Mouse (Mus musculus) testis, adult 10 weeks (tissue): ENCODE measurements around the gene Zfp655. TPM values are rescaled to one million over a fixed set of nuclear protein-coding genes. Genes with fewer than 3 reads are reported as not detected.

Experiments used
- polyA plus RNA-seq: library from polyadenylated mRNA; stranded (reverse); fragments of 350-450 nt; fragmentation: Illumina TruSeq; extraction: RNeasy Lipid Tissue Mini Kit (QIAGEN cat#74804); gene quantifications from one replicate; pipeline ENCODE4 v1.2.3, GENCODE M21; 2014; ENCODE audit warnings: low read depth, low replicate concordance

Zfp655 gene
- polyA plus RNA-seq = 31.9 TPM

DNA sequence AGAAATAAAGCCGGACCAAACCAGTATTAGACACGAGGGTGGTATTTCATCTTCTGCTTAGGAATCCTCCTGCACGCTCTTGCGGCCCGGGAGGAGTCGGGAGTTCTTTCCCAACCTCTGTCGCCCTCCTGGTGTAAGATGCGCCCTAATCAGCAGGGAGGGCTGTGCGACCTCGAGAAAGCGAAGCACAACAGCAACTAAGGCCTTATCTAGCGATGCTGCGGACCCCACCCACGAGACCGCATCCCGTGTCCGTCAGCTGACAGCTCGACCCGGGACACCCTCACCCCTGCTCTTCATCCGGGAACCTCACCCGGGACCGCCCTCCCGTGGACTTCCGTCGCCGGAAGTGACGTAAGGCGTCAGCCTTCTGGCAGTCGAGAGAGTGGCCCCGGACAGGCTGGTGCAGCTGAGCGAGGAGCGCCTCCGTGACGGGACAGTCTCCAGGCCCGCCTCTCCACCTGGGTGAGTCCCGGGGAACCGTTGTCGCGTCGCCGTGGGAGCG, at the start of gene Zfp655:
Gene Zfp655, plus strand, starts transcription at position 349 of the 505 bp plus-strand sequence.

GRCm38 (mm10) chr5:145191962-145192361, 39.6 kb upstream of the Zfp655 start, which contains the start of gene Atp5j2:
Gene Atp5j2 (minus strand): TSS chr5:145192062.

DNA sequence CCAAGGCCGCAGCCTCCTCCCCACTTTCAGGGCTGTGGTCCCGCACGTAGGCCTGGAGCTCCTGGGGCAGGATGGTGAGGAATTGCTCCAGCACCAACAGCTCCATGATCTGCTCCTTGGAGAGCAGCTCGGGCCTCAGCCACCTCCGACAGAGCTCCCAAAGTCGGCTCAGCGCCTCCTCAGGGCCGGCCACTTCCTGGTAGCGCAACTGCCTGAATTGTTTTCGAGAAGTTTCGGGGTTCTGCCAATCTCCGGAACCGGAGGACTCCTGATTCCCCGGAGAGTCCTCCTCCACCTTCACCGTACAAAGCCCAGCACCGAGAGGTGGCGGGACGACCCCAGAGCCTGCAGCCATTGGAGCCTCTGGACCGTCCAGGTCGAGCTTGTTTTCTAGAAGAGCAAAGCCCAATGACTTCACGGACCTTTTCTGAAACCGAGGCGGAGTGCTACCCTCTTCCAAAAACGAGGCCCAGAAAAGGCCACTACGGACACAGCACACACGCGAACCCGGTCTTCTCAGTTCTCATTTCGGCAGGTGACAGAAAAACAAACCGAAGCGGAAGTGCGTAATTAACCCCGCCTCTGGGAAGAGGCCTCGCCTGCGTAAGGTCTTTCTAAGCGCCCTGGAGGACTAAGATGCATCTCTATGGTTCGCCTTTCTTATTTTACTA, 30.1 kb upstream of the Zfp655 start, which contains the start of gene Zkscan14:
Gene Zkscan14, minus strand, starts transcription at position 548 of the 671 bp plus-strand sequence.

DNA sequence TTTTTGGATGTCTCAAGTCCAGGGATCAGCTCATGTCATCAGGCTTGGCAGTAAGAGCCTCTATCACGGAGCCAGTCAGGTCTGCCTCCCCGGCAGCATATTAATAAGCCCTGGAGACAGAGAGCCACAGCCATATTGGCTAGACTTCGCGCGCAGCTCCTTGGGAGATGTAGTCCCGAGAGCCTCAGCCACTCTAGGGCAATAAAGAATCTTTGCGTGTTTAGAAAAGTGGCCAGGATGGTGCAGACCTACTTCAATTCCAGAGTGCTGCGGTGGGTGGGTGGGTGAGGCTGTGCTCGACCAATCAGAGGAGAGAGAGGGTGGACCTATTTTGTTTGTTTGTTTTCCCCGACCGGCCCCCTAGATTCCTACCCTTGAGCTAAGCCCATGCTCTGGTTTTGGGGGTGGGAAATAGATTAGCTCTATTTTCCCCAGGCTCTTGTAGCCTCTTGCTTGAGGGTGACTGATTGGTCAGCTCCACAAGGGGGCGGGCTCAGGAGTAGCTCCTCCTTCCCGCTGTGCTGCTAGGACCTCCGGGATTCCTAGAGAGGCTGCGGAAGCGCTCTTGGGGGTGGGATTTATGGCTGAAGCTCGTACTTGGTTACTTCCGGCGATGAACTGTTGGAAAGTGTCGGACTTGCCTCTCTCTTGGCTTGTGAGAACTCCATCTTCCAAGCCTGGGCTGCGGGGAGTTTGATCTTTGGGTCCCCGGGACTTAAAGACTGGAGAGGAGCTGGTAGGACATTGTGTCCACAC, 27.4 kb upstream of the Zfp655 start, which contains the start of gene Zkscan5:
Gene Zkscan5, plus strand, starts transcription at position 627 of the 756 bp plus-strand sequence.

GRCm38 (mm10) chr5:145280371-145281143, 49.0 kb downstream of the Zfp655 start, which contains the start of gene Zscan25:
Gene Zscan25 (plus strand): TSS chr5:145280500.

Other genes starting within 250 kb of the Zfp655 start
- 52.5 TPM for gene Gm4871, start 199.0 kb upstream of the Zfp655 start, polyA plus RNA-seq
- gene 1700018F24Rik, start 188.7 kb upstream of the Zfp655 start, polyA plus RNA-seq = 98.7 TPM
- gene Arpc1a, start 147.9 kb upstream of the Zfp655 start, polyA plus RNA-seq = 33.9 TPM
- 0.15 TPM for gene Kpna7, start 147.7 kb upstream of the Zfp655 start, polyA plus RNA-seq
- 6.2 TPM for gene Arpc1b, start 117.5 kb upstream of the Zfp655 start, polyA plus RNA-seq
- 46.0 TPM for gene Pdap1, start 91.5 kb upstream of the Zfp655 start, polyA plus RNA-seq
- gene Bud31, start 91.4 kb upstream of the Zfp655 start, polyA plus RNA-seq = 259 TPM
- gene Ptcd1, start 64.6 kb upstream of the Zfp655 start, polyA plus RNA-seq = 1.6 TPM
- gene Cpsf4, start 64.5 kb upstream of the Zfp655 start, polyA plus RNA-seq = 3.9 TPM
- gene Atp5j2, start 39.7 kb upstream of the Zfp655 start, polyA plus RNA-seq = 12.5 TPM
- 2.4 TPM for gene Zkscan14, start 29.8 kb upstream of the Zfp655 start, polyA plus RNA-seq
- gene Zkscan5, start 27.2 kb upstream of the Zfp655 start, polyA plus RNA-seq = 11.5 TPM
- 0.11 TPM for gene Zscan25, start 48.8 kb downstream of the Zfp655 start, polyA plus RNA-seq
- 0.60 TPM for gene Cyp3a57, start 113.6 kb downstream of the Zfp655 start, polyA plus RNA-seq
- gene Cyp3a16, start 238.0 kb downstream of the Zfp655 start, polyA plus RNA-seq = not detected